Mouse (Mus musculus): ENCODE results near the gene Itpr2. TPM values are rescaled to one million over a fixed set of nuclear protein-coding genes. Genes with fewer than 3 reads are reported as not detected.

The Itpr2 gene
- total and polyA plus RNA-seq, 3 experiments, result 2.3 to 46.0 (median 37.6) TPM

DNA sequence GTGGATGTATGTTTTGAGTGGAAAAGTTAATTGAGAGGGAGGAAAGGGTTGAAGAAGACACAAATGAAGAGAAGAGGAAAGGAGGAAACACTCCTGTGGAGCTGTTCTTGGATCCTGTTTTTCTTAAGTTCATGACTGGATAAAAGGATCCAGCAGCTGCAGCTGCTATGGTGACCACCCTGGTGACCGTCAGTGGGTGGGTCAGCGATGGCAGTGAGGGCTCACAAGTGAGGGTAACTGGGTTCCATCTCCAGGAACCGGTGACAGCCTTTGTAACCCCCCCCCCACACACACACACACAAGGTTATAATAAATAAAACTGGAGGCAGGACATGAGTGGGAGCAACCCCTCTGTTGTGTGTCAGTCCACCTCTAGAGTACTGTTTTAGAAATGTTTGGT is 833 bp upstream of the Itpr2 start:
- no peaks in the 10 kb centered on the region for H3K27me3 ChIP-seq (ENCODE audit: insufficient read depth, low read length)
- no peak for TF ChIP-seq POLR2AphosphoS5 (IDR thresholded peaks at IDR 0.05; ENCODE audit: insufficient replicate concordance, low read depth, low read length)
- TF ChIP-seq GATA1 (IDR thresholded peaks at IDR 0.05; ENCODE audit: borderline replicate concordance, low read length), result no peak
- no peak for TF ChIP-seq TAL1 (conservative IDR thresholded peaks at IDR 0.05; ENCODE audit: low read depth, low read length)
- TF ChIP-seq CTCF (IDR thresholded peaks at IDR 0.05; ENCODE audit: low read depth, low read length), result no peak
- TF ChIP-seq GATA2 (IDR thresholded peaks at IDR 0.05; ENCODE audit: borderline replicate concordance, low read depth, low read length), result no peak
- peaks cover 5% of the 10 kb centered on the region for H3K36me3 ChIP-seq (replicated peaks)
- no peak for DNase-seq (ENCODE audit: low spot score)
- no peak for ATAC-seq (ENCODE audit: extremely low read depth, insufficient number of reproducible peaks, low FRiP score, poor library complexity, severe bottlenecking)
- H3K4me1 ChIP-seq (ENCODE audit: insufficient read depth, low read depth, low read length), result peaks cover 58% of the 10 kb centered on the region
- peak overlapping the region; percentile 94; the same call in 1 of the 2 replicates for H3K4me3 ChIP-seq (ENCODE audit: low read depth, low read length)
- H3K9me3 ChIP-seq (replicated peaks), result no peaks in the 10 kb centered on the region

DNA sequence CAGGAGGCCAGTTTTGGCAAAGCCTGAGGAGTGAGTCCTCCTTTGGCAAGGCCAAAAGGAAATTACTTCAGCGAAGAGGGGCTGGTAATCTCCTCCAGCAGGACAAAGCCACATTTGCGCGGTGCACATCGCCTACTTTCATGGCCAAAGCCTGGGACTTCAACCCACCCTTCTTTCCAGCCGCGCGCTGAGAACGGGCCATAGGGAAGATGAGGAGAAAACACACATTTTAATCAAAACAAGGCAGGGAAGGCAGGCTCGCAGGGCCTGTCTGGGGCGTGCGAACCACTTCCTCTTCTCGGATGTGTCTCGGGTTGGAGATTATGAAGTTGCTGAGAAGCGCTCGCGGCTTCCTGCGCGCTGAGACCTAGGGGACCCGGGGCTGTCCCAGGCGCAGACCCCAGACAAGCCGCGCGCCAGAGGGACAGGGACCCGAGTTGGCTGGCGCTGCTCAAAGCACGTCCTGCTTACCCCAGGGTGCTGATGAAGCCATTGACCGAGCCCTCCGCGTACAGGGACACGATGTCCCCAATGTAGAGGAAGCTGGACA is 632 bp downstream of the Itpr2 start:
- ATAC-seq (ENCODE audit: extremely low read depth, insufficient number of reproducible peaks, low FRiP score, poor library complexity, severe bottlenecking) (peak; percentile 56), DNase-seq (ENCODE audit: low spot score) (peak; percentile 65)
- no peaks in the 10 kb centered on the region for H3K9me3 ChIP-seq (replicated peaks)
- H3K36me3 ChIP-seq (replicated peaks), result peaks cover 5% of the 10 kb centered on the region
- peaks cover 46% of the 10 kb centered on the region for H3K4me1 ChIP-seq (ENCODE audit: insufficient read depth, low read depth, low read length)
- H3K4me3 ChIP-seq (ENCODE audit: low read depth, low read length), result peak overlapping the region; percentile 94
- no peak for TF ChIP-seq POLR2AphosphoS5 (IDR thresholded peaks at IDR 0.05; ENCODE audit: insufficient replicate concordance, low read depth, low read length)
- TF ChIP-seq GATA1 (IDR thresholded peaks at IDR 0.05; ENCODE audit: borderline replicate concordance, low read length), result no peak
- no peak for TF ChIP-seq TAL1 (conservative IDR thresholded peaks at IDR 0.05; ENCODE audit: low read depth, low read length)
- TF ChIP-seq CTCF (IDR thresholded peaks at IDR 0.05; ENCODE audit: low read depth, low read length), result no peak
- TF ChIP-seq GATA2 (IDR thresholded peaks at IDR 0.05; ENCODE audit: borderline replicate concordance, low read depth, low read length), result no peak
- no peaks in the 10 kb centered on the region for H3K27me3 ChIP-seq (ENCODE audit: insufficient read depth, low read length)

DNA sequence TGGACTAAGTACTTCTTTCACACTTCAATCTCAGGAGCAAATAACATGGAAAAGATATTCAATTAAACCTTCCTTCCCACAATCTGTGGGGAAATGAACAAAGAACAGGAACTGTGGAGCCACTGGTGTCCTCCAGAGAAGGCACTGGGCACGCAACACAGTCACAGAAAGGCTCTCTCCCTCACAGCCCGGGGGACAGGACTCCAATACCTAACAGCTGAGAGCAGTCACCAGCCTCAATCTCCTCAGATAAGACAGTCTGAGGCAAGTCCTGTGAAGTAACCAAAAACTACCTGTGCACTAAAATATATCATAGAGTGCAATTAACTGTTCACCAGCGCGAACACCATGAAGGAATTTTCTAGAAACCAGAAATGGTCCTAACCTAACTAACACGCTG is 1.3 kb downstream of the Itpr2 start:
- H3K4me3 ChIP-seq (ENCODE audit: low read depth, low read length), result peak overlapping the region; percentile 94; the same call in 1 of the 2 replicates
- DNase-seq (ENCODE audit: low spot score) (no peak), ATAC-seq (ENCODE audit: extremely low read depth, insufficient number of reproducible peaks, low FRiP score, poor library complexity, severe bottlenecking) (no peak)
- TF ChIP-seq POLR2AphosphoS5 (IDR thresholded peaks at IDR 0.05; ENCODE audit: insufficient replicate concordance, low read depth, low read length) (no peak), GATA1 (IDR thresholded peaks at IDR 0.05; ENCODE audit: borderline replicate concordance, low read length) (no peak), CTCF (IDR thresholded peaks at IDR 0.05; ENCODE audit: low read depth, low read length) (no peak), GATA2 (IDR thresholded peaks at IDR 0.05; ENCODE audit: borderline replicate concordance, low read depth, low read length) (no peak), TAL1 (conservative IDR thresholded peaks at IDR 0.05; ENCODE audit: low read depth, low read length) (no peak)
- peaks cover 5% of the 10 kb centered on the region for H3K36me3 ChIP-seq (replicated peaks)
- H3K4me1 ChIP-seq (ENCODE audit: insufficient read depth, low read depth, low read length), result peaks cover 41% of the 10 kb centered on the region
- H3K9me3 ChIP-seq (replicated peaks), result no peaks in the 10 kb centered on the region
- H3K27me3 ChIP-seq (ENCODE audit: insufficient read depth, low read length), result no peaks in the 10 kb centered on the region

- TF ChIP-seq CTCF (IDR thresholded peaks at IDR 0.05; ENCODE audit: low read depth, low read length), result no peak
- no peak for TF ChIP-seq GATA1 (IDR thresholded peaks at IDR 0.05; ENCODE audit: borderline replicate concordance, low read length)
- ATAC-seq (ENCODE audit: extremely low read depth, insufficient number of reproducible peaks, low FRiP score, poor library complexity, severe bottlenecking) (no peak), DNase-seq (ENCODE audit: low spot score) (no peak)
- no peaks in the 10 kb centered on the region for H3K27me3 ChIP-seq (ENCODE audit: insufficient read depth, low read length)
- no peaks in the 10 kb centered on the region for H3K9me3 ChIP-seq (replicated peaks)
- H3K4me1 ChIP-seq (ENCODE audit: insufficient read depth, low read depth, low read length), result peaks cover 43% of the 10 kb centered on the region
- H3K4me3 ChIP-seq (ENCODE audit: low read depth, low read length), result no peak overlapping the region
- peaks cover 5% of the 10 kb centered on the region for H3K36me3 ChIP-seq (replicated peaks)
These were observed 1.8 kb downstream of the Itpr2 start for GRCm38 (mm10) chr6:146500206-146500605.

GRCm38 (mm10) chr6:146499566-146499965 is 2.5 kb downstream of the Itpr2 start:
- ATAC-seq (ENCODE audit: extremely low read depth, insufficient number of reproducible peaks, low FRiP score, poor library complexity, severe bottlenecking) (no peak), DNase-seq (ENCODE audit: low spot score) (no peak)
- H3K4me3 ChIP-seq (ENCODE audit: low read depth, low read length), result no peak overlapping the region
- H3K4me1 ChIP-seq (ENCODE audit: insufficient read depth, low read depth, low read length), result peaks cover 44% of the 10 kb centered on the region
- peaks cover 5% of the 10 kb centered on the region for H3K36me3 ChIP-seq (replicated peaks)
- H3K27me3 ChIP-seq (ENCODE audit: insufficient read depth, low read length), result no peaks in the 10 kb centered on the region
- H3K9me3 ChIP-seq (replicated peaks), result no peaks in the 10 kb centered on the region
- TF ChIP-seq CTCF (IDR thresholded peaks at IDR 0.05; ENCODE audit: low read depth, low read length), result no peak
- TF ChIP-seq GATA2 (IDR thresholded peaks at IDR 0.05; ENCODE audit: borderline replicate concordance, low read depth, low read length), result no peak
- no peak for TF ChIP-seq TAL1 (conservative IDR thresholded peaks at IDR 0.05; ENCODE audit: low read depth, low read length)
- no peak for TF ChIP-seq POLR2AphosphoS5 (IDR thresholded peaks at IDR 0.05; ENCODE audit: insufficient replicate concordance, low read depth, low read length)
- TF ChIP-seq GATA1 (IDR thresholded peaks at IDR 0.05; ENCODE audit: borderline replicate concordance, low read length), result no peak

GRCm38 (mm10) chr6:146498416-146498815 is 3.6 kb downstream of the Itpr2 start:
- no peak for ATAC-seq (ENCODE audit: extremely low read depth, insufficient number of reproducible peaks, low FRiP score, poor library complexity, severe bottlenecking)
- H3K4me3 ChIP-seq (ENCODE audit: low read depth, low read length), result no peak overlapping the region
- no peak for TF ChIP-seq TAL1 (conservative IDR thresholded peaks at IDR 0.05; ENCODE audit: low read depth, low read length)
- TF ChIP-seq POLR2AphosphoS5 (IDR thresholded peaks at IDR 0.05; ENCODE audit: insufficient replicate concordance, low read depth, low read length), result no peak
- no peak for TF ChIP-seq GATA2 (IDR thresholded peaks at IDR 0.05; ENCODE audit: borderline replicate concordance, low read depth, low read length)
- TF ChIP-seq GATA1 (IDR thresholded peaks at IDR 0.05; ENCODE audit: borderline replicate concordance, low read length), result no peak
- no peak for TF ChIP-seq CTCF (IDR thresholded peaks at IDR 0.05; ENCODE audit: low read depth, low read length)

More at GRCm38 (mm10) chr6:146498416-146498815, 3.6 kb downstream of the Itpr2 start:
- peaks cover 35% of the 10 kb centered on the region for H3K4me1 ChIP-seq (ENCODE audit: insufficient read depth, low read depth, low read length)
- no peak for DNase-seq (ENCODE audit: low spot score)
- peaks cover 5% of the 10 kb centered on the region for H3K36me3 ChIP-seq (replicated peaks)
- no peaks in the 10 kb centered on the region for H3K27me3 ChIP-seq (ENCODE audit: insufficient read depth, low read length)
- no peaks in the 10 kb centered on the region for H3K9me3 ChIP-seq (replicated peaks)

Measured in G1E (cell line).